Mouse (Mus musculus): ENCODE measurements around the gene Ube2l6.
A peak's percentile ranks its signal among the peaks of the same experiment; 100 is the strongest.

Ube2l6 gene

DNA sequence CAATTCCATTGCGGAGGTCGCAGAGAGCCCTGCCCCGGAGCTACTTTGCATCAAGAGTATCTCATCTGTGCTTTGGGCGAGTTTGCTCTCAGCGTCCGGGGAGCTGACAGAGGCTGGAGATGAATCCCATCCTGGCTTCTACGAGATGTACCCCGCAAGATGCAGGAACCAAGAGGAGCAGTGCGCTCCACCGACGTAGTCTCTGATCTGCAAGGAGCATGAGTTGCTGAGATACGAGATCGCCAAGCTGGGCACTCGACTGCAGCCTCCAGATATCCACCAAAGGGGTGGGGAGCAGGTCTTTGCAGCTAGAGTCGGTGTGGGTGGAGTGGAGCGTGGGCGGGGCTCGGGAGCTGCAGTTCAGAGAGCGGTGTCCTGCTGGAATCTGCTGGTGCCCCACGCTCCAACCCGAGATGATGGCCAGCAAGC is at the start of gene Ube2l6:
Gene Ube2l6 (plus strand): TSS at position 336 of the 429 bp plus-strand sequence.
- DNase-seq (ENCODE audit: low read depth, low spot score): peak; percentile 67

GRCm38 (mm10) chr2:84750115-84750514 is 48.5 kb upstream of the Ube2l6 start:
- no peak for DNase-seq (ENCODE audit: low read depth, low spot score)

DNA sequence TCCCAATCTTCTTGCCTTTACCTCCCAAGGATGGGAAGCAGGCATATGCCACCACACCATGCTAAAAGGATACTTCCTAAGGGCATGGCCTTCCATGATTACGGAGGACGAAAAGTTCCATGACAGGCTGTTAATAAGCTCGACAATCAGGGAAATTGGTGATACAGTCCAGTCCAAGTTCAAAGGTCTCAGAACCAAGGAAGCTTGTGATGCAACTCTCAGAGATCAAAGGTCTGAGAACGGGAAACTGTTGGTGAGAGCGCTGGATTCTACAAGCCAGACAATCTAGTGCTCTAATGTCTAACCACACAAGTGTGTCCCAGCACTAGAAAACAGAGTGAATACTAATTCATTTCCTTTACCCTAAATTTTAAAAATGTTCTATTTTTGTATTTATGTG is 42.4 kb upstream of the Ube2l6 start:
- no peak for DNase-seq (ENCODE audit: low read depth, low spot score)

GRCm38 (mm10) chr2:84757026-84757682 is 41.5 kb upstream of the Ube2l6 start:
- no peak for DNase-seq (ENCODE audit: low read depth, low spot score)

GRCm38 (mm10) chr2:84758542-84759127 is 40.0 kb upstream of the Ube2l6 start:
- DNase-seq (ENCODE audit: low read depth, low spot score): peak; percentile 21

DNA sequence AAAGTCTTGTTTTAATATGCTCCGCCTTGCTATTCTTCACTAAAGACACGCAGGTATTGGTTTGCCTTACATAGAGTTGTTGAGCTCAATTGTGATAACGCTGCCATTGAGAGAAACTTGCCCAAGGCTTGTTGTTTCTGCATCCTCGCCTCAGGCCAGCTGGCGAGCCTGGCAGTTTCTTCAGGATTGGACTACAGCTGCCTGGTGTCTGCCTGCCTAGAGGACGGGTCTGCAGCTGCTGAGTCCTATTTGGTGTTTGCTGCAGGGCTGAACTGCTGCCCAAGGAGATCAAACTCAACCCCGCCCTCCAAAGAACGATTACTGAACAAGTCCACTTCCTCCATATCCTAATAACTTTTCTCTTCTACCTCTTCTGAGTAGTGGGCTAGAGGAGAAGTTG is 37.9 kb upstream of the Ube2l6 start:
- no peak for DNase-seq (ENCODE audit: low read depth, low spot score)

- no peak for DNase-seq (ENCODE audit: low read depth, low spot score)
Measured at GRCm38 (mm10) chr2:84761309-84761708, 37.3 kb upstream of the Ube2l6 start.

- DNase-seq (ENCODE audit: low read depth, low spot score): no peak
Measured at GRCm38 (mm10) chr2:84761840-84762239, 36.8 kb upstream of the Ube2l6 start.

DNA sequence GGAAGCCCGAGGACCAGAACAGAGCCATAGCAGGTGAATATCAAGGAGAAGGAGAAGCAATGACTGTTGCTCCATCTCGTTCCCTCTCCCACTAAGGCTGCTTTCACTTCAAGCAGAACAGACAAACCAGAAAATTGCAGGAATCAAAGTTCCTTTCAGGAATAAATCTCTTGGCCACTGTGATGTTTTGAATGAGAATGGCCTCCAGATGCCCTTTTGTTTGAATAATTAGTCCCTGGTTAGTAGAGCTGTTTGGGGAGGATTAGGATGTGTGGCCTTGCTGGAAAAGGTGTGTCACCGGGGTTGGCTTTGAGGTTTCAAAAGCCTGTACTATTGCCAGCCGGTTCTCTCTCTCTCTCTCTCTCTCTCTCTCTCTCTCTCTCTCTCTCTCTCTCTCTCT is 36.3 kb upstream of the Ube2l6 start:
- DNase-seq (ENCODE audit: low read depth, low spot score): no peak

GRCm38 (mm10) chr2:84762818-84763217 is 35.8 kb upstream of the Ube2l6 start:
- DNase-seq (ENCODE audit: low read depth, low spot score): no peak

DNA sequence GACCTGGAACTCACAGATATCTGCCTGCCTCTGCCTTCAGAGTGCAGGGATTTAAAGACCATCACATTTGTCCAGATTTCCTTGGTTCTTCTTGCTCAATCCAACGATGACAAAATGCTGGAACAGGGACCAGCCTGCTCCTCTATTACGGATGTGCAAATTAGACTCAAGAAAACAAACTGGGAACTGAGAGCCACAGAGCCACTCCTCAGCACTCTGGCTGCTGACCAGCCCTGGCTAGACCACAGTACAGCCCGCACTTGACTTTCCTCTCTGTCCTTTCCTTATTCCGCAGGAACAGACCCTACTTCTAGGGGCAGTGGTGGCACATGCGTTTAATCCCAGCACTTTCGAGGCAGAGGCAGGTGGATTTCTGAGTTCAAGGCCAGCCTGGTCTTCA is 28.1 kb upstream of the Ube2l6 start:
- no peak for DNase-seq (ENCODE audit: low read depth, low spot score)

- DNase-seq (ENCODE audit: low read depth, low spot score): no peak
Measured at GRCm38 (mm10) chr2:84772454-84772853, 26.2 kb upstream of the Ube2l6 start.

- DNase-seq (ENCODE audit: low read depth, low spot score): no peak
Measured at GRCm38 (mm10) chr2:84773195-84773594, 25.4 kb upstream of the Ube2l6 start.

GRCm38 (mm10) chr2:84774751-84775150 is 23.9 kb upstream of the Ube2l6 start:
- DNase-seq (ENCODE audit: low read depth, low spot score): no peak

DNA sequence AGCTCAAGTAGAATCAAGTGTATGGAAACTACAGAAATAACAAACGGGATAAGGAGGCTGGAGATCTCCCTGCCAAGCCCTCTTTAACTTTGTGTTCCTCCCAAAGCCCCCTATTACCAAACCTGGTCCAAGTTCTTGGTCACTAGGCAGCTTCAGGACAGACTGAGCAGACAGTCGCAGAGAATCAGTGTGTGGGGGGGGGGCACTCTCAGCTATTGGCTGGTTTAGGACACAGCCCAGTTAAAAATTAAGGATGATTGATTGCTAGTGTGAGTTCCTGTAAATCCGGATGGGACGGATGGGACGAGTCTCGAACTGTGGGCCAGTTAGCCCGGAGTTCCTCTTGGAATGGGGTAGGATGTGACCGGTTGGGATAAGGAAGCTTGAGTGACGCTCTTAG is 23.4 kb upstream of the Ube2l6 start, which contains the start of gene Serping1:
Gene Serping1 (minus strand): TSS at position 204 of the 400 bp plus-strand sequence.
- DNase-seq (ENCODE audit: low read depth, low spot score): no peak

DNA sequence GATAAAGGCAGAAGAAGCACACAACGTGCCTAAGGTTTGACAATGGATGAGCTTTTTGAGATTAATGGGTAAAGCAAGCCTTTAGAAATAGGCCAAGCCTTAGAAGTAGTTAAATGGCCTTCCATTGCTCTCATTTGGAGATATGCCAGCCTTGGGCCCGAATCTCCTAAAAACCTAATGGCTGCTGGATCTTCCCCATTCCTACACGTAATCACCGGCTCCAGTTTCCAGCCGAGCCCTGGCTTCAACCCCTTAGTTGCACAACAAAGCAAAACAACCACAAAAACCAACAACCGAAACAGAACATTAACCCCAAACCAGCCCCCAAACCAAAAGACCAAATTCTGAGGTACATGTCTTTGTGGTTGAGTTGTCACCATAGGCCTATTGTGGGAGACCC is 23.0 kb upstream of the Ube2l6 start:
- DNase-seq (ENCODE audit: low read depth, low spot score): no peak

- DNase-seq (ENCODE audit: low read depth, low spot score): no peak
Measured at GRCm38 (mm10) chr2:84777706-84778105, 20.9 kb upstream of the Ube2l6 start.

GRCm38 (mm10) chr2:84779210-84779609 is 19.4 kb upstream of the Ube2l6 start:
- peak; percentile 92 for DNase-seq (ENCODE audit: low read depth, low spot score)

GRCm38 (mm10) chr2:84783315-84783714 is 15.3 kb upstream of the Ube2l6 start:
- DNase-seq (ENCODE audit: low read depth, low spot score): no peak

DNA sequence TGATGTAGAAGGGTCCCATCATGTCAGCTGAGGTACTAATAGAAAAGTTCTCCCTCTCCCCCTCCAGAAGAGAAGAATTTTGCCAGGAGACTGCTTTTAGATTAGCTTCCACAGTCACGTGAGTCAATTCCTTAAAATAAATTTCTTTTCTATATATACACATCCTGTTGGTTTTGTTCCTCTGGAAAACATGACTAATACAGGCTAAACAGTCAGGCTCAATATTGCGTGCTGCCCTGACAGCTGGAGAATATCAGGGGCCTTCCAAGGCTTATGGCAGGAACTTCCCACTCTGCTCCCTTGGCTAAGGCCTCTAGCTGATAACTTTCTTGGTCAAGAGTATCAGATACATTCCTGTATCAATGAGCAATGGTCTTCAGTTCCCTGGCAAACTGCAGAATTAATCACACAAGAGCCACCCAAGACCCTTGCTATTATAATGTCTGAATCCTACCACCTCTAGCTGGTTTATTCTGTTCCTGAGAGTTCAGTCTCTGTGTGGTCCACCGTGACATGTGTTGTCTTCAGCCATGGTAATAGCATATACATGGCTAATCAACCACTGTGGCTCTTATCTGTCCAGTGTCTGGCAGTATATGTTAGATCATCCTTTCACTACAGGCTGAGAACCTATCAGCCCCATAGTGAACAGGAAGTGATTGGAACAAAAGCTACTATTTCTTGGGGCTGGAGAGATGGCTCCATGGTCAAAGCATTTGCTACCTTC is 14.6 kb upstream of the Ube2l6 start:
- no peak for DNase-seq (ENCODE audit: low read depth, low spot score)

DNA sequence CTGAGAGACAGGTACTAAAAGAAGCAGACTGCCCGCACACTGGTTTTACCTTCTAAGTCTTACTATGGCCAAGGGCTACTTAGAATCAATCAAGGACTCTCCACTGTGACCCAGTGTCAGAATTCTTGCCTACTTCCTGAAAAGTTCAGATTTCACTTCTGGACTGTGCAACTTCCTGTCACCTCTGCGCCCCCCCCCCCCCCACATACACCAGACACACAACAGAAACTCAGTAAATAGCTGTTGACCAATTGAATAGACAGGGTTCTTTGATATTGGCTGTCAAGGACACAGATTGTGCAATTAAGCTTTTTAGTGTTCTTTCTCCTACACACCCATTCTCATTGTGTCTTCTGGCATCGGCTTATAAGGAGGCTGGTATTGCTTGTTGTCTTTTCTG is 10.3 kb upstream of the Ube2l6 start:
- no peak for DNase-seq (ENCODE audit: low read depth, low spot score)

GRCm38 (mm10) chr2:84790418-84790817 is 8.2 kb upstream of the Ube2l6 start:
- no peak for DNase-seq (ENCODE audit: low read depth, low spot score)

DNA sequence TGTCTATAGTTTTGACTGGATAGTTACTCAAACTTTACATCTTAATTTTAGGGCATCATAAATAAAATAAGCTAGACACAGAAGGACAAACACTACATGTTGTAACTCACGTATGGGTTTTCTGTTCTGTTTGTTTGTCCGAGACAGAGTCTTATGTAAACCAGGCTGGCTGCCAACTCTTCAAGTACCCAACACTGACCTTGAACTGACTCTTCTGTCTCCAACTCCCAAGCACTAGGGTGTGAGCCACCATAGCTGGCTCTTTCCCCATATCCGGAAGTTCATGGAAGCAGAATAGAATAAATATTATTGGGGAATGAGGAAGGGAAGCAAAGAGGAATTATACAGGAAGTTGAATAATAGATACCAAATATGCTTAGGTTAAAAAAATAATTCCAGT is 6.1 kb upstream of the Ube2l6 start:
- no peak for DNase-seq (ENCODE audit: low read depth, low spot score)
